Mouse (Mus musculus) hindlimb bud, embryonic 11.5 days (tissue): ENCODE data around the gene Xpnpep2.

Source experiments
- DNase-seq: peaks from one replicate; pipeline ENCODE4 v3.0.0-alpha.2; 2012; ENCODE audit warnings: low read depth, low spot score; ENCODE audit errors: extremely low spot score

Gene Xpnpep2

GRCm38 (mm10) chrX:48157396-48157795, 48.9 kb downstream of the Xpnpep2 start:
- no peak for DNase-seq

GRCm38 (mm10) chrX:48158229-48158919, 49.8 kb downstream of the Xpnpep2 start:
- no peak for DNase-seq

GRCm38 (mm10) chrX:48169892-48170291, 61.4 kb downstream of the Xpnpep2 start:
- no peak for DNase-seq

- no peak for DNase-seq
Observed at GRCm38 (mm10) chrX:48170368-48170767, 61.8 kb downstream of the Xpnpep2 start.

GRCm38 (mm10) chrX:48181844-48182243, 73.3 kb downstream of the Xpnpep2 start:
- DNase-seq, result no peak

- no peak for DNase-seq
Observed at GRCm38 (mm10) chrX:48184703-48185102, 76.2 kb downstream of the Xpnpep2 start.
